Mouse (Mus musculus) MN1 (cell line): ENCODE measurements around the gene Zbtb9.

ENCODE experiments used
- DNase-seq: peaks from one replicate; pipeline ENCODE4 v3.0.0-alpha.2; 2016; ENCODE audit warnings: low spot score

Zbtb9 gene

DNA sequence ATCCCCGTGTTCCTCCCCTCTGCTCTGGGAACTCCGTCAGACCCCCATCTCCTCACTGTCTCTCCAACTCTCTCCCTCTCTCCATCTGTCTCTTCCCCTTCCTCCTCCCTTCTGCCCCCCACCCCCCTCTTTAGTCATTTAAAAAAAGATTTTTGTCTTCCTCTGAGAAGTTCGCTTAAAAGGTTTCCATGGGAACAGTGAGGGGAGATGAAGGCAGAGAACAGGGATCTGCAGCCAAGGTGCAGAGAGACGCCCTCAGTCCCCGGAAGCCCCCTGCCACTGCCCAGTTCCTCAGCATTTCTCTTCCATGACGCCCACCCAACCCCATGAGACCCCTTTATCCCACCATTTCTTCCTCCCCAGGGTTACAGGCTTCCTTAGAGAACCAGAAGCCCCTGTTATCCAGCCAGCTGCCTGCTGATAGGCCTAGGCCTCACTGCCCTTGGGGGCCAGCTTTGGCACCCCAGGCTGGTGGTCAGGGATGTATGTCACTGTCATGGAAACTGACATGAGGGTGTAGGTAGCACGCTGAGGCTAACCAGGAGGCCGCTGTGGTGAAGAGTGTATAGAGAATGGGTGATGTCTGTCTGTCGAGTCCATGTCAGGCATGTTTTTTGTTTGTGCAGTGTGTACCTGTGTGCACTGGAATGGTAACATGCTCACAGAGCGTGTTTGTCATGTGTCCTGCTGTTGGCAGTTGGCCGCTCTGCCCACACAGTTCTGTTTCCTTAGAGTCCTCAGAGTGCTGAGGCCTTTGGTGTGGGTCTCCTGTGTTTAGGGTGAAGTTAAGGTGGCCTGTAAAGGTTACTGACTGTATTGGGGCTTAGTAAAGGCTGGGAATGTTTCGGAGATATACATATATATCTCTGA, 25.5 kb upstream of the Zbtb9 start:
- no peak for DNase-seq

DNA sequence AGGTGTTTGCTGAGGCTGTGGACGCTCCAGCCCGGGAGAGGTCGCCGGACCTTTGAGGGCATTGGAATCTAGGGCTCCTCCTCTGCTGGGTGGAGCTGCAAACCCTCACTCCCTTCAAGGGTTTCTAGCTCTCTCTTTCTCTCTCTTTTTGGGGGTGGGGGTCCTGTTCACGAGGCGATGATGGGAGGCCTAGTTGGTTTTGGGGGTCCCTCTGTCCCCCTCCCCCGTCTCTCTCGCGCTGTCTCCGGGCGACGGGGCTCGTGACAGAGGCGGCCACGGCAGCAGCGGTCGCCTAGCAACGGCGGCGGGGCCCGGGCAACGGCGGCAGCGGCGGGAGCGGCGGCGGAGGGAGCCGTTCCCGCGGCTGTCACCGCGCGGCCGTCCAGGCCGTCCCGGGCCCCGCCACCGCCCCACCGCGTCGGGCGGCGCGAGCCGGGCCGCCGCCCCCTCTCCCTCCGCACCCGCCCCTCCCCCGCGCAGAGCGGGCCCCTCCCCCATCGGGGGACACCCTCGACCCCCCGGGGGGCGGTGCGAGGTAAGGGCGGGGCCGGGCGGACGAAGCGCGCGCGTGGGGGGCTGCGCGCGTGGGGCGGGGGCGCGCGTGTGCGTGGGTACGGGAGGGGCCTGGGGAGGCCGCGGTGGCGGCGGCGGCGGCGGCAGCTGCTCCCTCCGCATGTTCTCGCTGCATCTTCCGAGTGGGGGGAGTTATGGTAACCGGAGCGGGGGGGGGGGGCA, 24.5 kb upstream of the Zbtb9 start:
- DNase-seq, result peak; percentile 65

DNA sequence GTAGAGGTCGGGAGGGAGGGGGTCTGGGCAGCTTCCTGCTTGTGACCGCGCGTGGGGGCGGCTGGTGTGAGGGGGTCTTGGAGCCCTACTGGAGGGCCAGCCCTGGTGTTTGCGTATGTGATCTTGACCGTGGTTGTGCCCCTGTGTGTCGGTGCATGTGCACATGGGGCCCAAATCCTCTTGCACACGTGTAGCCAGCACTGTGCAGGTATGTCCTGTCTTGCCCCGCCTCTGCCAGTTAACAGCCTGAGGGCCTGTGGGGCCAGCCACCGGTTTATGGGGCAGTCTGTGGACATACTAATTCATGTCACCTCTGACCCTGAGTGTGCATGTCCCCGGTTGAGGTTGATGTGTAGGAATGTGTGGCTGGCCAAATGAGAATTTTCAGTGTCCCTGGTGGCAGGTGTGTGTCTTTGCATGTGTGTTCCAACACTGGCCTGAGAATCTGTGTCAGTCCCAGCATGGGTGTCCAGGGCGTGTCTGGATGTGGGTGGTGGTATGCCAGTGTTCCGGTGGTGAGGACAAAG, 23.9 kb upstream of the Zbtb9 start:
- DNase-seq, result peak; percentile 70

DNA sequence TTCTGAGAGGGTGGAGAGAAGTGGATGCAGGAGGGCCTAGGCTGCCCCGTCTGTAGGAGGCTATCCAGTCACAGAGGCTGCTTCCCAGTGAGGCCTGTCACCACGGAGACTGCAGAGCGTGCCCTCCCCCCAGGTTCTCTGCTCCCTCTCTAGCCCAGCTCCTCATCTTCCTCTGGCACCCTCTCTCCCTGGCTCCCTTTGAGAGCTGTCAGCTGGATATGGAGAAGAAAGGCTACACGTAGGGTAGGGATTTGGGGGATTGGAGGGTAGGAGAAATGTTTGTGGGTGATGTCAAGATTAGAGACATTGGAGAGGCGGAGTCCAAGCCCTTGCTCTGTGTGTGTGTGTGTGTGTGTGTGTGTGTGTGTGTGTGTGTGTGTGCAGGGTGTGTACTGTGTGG, 23.1 kb upstream of the Zbtb9 start:
- DNase-seq, result no peak

DNA sequence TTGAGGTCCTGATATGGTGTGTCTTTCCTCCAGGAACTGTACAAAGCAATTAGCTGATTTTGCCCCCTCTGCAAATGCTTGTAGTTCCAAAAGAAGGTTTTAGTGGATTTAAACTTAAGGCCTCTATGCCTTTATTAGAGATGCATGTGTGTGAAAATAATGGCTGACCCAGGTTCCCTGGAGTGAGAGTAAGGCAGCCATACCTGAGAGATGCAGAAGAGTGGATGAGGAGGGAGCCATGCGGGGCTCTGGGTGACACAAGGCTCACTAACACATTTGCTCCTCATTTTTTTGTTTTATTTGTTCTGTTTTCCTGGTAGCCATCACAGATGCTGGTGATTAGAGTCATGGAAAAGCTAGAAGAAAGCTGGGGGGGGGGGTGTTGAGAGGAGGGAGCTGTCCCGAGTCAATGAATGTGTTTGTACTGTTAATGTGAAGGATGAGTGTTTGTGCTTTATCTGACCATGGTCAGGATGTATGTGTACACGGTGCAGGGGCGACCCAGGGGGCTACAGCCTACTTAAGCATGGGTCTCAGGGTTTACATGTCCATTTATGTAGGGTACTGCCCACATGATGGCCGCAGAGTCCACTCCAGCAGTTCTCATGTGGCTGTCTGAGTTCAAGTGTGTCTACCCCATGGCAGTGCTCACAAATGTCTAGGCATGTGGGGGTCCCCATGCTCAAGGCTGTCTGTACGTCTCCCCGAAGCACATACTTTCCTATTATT, 22.2 kb upstream of the Zbtb9 start:
- DNase-seq, result no peak

DNA sequence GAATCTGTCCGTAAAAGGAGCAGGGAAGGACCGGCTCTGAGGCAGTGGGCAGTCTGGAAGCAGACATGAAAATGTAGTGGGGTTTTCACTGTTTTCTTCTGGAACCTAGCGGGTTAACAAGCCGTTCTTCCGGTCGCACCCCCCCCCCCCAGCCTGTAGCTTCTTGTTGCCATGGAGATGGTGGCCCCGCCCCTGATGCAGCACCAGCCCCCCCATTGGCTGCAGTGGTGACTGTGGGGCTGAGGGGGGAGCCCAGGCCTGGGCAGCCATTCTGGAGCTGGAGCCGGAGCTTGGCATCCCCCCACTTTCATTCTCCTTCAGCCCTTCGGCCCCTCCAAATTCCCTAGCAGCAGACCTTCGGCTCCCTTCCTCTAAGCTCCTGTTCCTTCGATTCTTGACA, 21.6 kb upstream of the Zbtb9 start:
- DNase-seq, result no peak

DNA sequence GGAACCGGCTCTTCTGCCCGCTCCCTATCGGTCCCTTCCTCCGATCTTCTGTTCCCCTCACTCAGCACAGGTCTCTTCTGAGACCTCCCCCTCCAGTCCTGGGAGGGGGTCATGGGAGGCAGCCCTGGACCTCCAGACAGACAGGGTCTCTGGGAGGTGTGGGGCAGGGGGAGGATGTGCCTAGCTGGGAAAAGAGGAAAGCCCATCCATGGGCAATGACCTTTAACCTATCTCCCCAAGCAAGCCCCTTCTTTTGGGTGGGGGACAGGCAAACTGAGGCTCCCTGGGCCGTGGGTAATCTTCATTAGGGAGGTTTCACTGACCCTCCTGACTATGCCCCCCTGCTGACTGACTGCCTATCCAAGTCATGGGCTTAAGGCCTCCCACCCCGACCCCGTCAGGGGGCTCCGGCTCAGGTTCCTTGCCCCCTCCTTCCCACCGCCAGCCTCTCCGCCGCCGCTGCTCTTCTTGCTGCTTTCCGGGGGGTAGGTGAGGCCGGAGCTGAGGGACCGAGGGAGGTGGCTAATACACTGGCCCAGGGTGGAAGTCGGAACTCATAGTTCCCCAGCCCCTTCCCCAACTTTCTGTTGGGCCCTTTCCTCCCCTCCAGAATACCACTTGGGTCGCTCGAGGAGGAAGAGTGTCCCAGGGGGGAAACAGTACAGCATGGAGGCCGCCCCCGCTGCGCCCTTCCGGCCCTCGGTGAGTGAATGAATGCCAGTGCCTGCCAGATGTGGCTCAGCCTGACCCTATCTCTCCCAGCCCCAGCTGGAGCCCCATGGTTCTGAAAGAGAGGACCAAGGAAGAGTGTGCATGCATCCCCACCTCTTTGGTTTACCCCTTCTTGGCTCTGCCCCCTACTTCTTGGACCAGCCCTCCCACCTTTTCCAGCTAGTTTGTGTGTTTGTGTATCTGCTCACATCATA, 20.8 kb upstream of the Zbtb9 start:
- DNase-seq, result no peak

DNA sequence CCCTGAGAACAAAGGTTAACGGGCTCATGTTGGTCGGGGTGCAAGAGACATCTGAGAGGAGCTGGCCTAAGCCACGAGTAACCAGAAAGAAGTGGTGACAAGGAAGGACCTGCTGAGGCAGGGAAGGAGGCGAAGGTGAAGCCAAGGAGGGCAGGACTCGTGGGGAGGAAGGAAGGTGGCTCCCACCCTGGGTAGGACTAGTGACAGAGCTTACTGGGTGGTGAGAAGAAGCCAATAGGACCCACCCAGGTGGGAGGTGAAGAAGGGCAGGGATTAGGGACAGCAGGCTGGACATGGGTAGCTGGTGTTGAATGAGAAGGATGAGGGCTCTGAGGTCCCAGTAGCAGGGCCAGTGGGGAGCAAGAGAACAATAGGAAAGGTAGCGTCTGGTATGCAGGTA, 19.8 kb upstream of the Zbtb9 start:
- no peak for DNase-seq

DNA sequence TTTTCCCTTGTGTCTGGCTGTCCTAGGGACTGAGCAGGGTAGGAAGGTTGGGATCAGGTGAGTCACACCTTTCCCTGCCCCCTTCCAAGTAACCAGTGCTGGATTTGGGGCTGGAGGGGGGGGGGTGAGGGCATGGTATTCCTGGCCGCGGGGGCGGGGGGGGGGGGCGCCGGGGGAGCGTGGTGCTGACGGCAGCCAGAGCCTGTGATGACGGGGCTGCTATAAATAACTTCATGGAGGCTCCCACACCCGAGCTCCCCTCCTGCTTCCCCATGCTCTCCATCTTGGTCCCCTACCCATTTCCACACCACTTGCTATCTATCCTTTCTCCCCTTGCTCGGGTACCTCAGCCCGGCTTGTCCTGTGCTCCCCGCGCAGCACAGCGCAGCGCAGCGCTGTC, 19.2 kb upstream of the Zbtb9 start:
- DNase-seq, result no peak

DNA sequence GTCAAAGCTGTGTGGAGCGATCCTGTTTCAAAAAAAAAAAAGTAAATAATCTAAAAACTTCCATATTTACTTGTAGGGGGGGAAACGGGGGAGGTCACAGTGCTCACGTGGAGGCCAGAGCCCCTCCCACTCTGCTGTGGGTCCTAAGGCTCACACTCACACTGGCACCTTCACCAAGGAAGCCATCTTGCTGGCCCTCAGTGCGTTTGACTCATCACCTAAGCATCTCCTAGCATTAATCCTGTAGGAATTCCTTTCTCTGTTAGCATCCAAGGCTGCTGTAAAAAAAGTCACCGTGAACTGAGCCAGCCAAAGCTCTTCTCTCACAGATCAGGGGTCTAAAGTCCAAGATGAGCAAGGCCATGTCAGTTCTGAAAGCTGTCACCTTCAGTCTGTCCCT, 16.7 kb upstream of the Zbtb9 start:
- no peak for DNase-seq

DNA sequence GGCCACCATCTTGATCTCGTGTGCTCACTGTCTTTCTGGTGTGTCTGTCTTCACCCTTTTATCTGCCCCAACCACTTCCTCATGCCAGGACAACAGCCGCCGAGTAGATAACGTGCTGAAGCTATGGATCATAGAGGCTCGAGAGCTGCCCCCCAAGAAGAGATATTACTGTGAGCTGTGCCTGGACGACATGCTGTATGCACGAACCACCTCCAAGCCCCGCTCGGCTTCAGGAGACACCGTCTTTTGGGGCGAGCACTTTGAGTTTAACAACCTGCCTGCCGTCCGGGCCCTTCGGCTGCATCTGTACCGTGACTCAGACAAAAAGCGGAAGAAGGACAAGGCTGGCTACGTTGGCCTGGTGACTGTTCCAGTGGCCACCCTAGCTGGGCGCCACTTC, 16.1 kb upstream of the Zbtb9 start:
- no peak for DNase-seq

DNA sequence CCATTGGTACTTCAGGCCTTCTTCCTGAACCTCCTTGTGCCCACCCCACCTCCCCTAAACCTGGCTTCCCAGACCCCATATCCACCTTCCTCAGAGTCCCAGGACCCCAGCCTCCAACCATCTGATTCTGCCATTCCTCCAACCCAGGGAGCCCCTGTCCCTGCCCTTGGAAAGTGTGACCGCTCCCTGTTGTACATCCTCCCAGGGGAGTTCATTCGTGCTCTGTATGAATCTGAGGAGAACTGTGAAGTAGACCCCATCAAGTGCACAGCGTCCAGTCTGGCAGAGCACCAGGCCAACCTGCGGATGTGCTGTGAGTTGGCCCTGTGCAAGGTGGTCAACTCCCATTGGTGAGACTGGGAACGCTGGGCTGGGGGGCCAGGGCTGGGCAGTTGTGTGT, 15.1 kb upstream of the Zbtb9 start:
- no peak for DNase-seq

DNA sequence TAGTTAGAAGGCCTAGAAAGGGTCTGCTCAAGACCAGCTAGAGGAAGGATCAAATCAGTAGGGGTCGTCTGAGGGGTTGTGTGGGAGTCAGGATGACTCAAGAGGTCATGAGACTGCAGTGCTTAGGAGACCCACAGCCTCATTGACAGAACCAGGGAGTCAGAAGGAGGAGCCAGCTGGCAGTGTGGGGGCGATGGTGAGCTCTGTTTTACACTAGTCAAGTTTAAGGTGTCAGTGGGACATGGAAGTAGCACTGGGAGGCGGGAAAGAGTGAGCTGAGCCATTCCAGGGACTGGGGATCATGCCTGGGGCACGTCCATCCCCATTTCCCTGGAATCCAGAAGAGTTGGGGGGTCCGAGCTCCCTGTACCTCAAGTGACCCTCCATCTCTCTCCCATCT, 14.1 kb upstream of the Zbtb9 start:
- DNase-seq, result no peak

DNA sequence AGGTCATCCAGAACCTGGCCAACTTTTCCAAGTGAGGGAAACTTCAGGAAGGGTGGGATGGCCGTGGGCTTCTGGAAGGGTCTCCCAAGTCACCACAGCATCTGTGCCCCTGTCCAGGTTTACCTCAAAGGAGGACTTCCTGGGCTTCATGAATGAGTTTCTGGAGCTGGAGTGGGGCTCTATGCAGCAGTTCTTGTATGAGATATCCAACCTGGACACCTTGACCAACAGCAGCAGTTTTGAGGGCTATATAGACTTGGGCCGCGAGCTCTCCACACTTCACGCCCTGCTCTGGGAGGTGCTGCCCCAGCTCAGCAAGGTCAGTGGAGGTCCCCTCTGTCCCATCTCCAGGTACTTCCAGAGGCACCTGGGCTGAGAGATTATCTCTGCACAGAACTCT, 13.2 kb upstream of the Zbtb9 start:
- DNase-seq, result no peak

DNA sequence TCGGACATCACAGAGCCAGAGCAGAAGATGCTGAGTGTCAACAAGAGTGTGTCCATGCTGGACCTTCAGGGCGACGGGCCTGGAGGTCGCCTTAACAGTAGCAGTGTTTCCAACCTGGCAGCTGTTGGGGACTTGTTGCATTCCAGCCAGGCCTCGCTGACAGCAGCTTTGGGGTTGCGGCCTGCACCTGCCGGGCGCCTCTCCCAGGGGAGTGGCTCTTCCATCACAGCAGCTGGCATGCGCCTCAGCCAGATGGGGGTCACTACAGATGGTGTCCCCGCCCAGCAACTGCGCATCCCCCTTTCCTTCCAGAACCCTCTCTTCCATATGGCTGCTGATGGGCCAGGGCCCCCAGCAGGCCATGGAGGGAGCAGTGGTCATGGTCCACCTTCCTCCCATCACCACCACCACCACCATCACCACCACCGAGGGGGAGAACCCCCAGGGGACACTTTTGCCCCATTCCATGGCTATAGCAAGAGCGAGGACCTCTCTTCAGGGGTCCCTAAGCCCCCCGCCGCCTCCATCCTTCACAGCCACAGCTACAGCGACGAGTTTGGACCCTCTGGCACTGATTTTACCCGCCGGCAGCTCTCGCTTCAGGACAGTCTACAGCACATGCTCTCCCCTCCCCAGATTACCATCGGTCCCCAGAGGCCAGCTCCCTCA, 11.3 kb upstream of the Zbtb9 start:
- DNase-seq, result no peak

DNA sequence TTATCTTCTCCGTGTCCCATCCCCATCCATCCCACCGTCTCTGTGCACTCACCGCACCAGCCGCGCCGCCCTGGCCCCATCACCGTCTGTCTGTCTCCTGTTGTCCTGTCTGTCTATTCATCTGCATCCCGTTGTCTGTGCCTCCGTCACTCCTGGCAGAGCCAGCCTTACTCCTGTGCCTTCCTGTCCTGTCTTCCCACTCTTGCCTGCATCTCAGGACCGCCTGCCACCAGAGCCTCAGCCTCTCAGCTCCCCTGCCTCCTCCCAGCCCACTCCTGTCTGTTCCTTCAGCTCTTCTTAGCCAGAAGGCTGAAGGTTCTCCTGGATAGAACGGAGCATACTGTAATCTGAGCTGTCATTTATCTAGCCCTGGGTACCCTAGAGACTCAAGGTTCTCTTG, 6.0 kb upstream of the Zbtb9 start:
- DNase-seq, result no peak

DNA sequence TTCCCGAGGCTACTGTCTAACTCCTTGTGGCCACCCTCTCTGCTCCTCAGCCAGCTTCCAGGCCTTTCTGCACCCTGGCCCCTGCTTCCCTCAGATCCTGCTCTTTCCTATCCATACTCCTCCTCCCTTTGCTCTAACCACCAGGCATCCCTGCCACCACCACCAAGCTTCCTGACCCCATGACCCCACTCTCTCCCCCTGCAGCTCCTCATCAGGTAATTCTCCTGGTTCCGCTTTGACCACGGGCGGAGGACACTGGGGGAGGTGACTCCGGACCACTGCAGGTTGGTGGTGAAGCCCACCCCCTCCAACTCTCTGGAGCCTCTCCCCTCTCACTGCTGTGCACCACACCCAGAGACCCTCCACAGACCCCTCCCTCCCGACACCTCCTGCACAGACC, 5.5 kb upstream of the Zbtb9 start:
- no peak for DNase-seq

DNA sequence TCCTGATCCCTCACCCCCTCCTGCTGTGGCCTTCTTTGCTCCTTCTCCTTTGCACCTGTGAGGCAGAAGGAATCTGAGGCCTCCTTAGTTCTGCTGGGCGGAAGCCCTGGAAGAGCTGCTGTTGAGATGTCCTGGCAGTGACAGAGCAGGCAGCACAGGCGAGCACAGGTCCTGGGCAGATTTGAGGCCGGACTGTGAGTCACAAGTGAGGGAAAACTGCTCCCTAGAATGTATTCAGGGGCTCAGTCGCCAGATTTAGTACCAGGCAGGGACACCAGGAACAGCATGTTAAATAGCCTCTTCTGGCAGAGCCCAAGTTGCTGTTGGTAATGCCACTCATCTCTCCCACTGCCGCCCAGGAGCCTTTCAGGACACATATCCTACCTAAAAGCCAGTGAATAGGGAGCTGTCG, 4.8 kb upstream of the Zbtb9 start:
- DNase-seq, result no peak

DNA sequence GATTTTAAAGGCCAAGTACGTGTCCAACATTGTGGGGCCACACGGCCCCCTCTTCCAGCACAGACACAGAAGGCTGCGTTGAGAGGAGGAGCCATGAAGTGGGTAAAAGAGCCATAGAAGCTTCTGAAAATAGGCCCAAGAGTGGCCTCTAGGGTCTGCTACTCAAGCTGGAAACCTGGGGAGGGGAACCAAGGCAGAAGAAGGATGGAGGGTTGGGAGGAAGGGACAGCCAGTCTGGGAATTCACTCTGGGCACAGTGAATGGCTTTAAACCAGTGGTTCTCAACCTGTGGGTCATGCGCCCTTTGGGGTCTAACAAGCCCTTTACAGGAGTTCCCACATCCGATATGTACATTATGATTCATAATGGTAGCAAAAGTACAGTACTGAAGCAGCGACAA, 3.7 kb upstream of the Zbtb9 start:
- DNase-seq, result no peak

DNA sequence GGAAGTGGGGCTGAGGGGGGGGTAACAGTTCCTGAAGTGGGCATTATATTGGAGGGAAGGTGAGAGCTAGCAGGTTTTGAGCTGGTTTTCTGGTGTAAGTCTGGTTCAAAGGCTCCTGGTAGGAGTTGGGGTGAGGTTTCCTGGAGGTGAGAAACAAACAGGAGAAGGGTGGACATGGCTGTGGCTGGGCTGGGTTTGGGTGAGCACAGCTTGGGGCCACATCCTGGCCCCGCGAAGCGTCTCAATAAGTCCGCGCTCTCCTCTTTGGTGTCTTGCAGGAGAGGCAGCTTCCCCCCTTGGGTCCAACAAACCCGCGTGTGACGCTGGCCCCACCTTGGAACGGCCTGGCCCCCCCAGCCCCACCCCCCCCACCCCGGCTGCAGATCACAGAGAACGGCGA, 2.7 kb upstream of the Zbtb9 start:
- no peak for DNase-seq
